Mouse (Mus musculus) neural tube, embryonic 12.5 days (tissue): ENCODE measurements at regions not wholly inside any gene's neighbourhood (a gene's known extent, or its start where the extent isn't known, plus 50 kb on each side); places are given as distances from the start of the nearest gene placed in this dataset. TPM values are rescaled to one million over a fixed set of nuclear protein-coding genes. Genes with fewer than 3 reads are reported as not detected.

ENCODE experiments used
- ATAC-seq: fragments of 200-750 bp; cut with Nextera tagmentation; 2 replicates; pipeline ENCODE4 v1.8.0; 2017; ENCODE audit warnings: low read depth, mild to moderate bottlenecking, moderate TSS enrichment, moderate library complexity; ENCODE audit not compliant: low FRiP score
- H3K27ac ChIP-seq: fragments of 300-500 bp; sonication (generic); 2 replicates; pipeline ENCODE4 v1.5.1; 2016
- H3K27me3 ChIP-seq: fragments of 300-500 bp; sonication (generic); replicated peaks from 2 replicates; pipeline ENCODE4 v1.6.1; 2016; ENCODE audit warnings: mild to moderate bottlenecking
- H3K36me3 ChIP-seq: fragments of 300-500 bp; sonication (generic); 2 replicates; pipeline ENCODE4 v1.6.1; 2016; ENCODE audit warnings: mild to moderate bottlenecking
- H3K4me1 ChIP-seq: fragments of 300-500 bp; sonication (generic); 2 replicates; pipeline ENCODE4 v1.6.1; 2016
- H3K4me2 ChIP-seq: fragments of 300-500 bp; sonication (generic); replicated peaks from 2 replicates; pipeline ENCODE4 v1.6.1; 2016; ENCODE audit warnings: mild to moderate bottlenecking
- H3K4me3 ChIP-seq: fragments of 300-500 bp; sonication (generic); 2 replicates; pipeline ENCODE4 v1.5.1; 2016
- H3K9ac ChIP-seq: fragments of 300-500 bp; sonication (generic); 2 replicates; pipeline ENCODE4 v1.6.1; 2016; ENCODE audit warnings: mild to moderate bottlenecking
- H3K9me3 ChIP-seq: fragments of 300-500 bp; sonication (generic); 2 replicates; pipeline ENCODE4 v1.6.1; 2016; ENCODE audit warnings: mild to moderate bottlenecking
- WGBS: fragments of 180-500 bp; shearing (Covaris S2); methylation state at CpG from one replicate; pipeline ENCODE4 v1.1.7; 2016; 5-methylcytosine and 5-hydroxymethylcytosine counted together
- microRNA-seq: library from miRNA; unstranded; fragments of <30 nt; microRNA quantifications from one replicate; pipeline ENCODE4, GENCODE M21; 2017

GRCm38 (mm10) chr4:67677589-67677988 is 850.2 kb downstream of the Tlr4 start:
- no peak overlapping the region for H3K4me2 ChIP-seq
- H3K27me3 ChIP-seq, result no peaks in the 10 kb centered on the region
- no peaks in the 10 kb centered on the region for H3K36me3 ChIP-seq
- no peak overlapping the region for H3K27ac ChIP-seq
- H3K4me3 ChIP-seq, result no peak overlapping the region
- H3K9me3 ChIP-seq, result no peaks in the 10 kb centered on the region
- WGBS, result 83% methylated on average over 1 of the region's 1 CpGs
- no peak for ATAC-seq
- H3K9ac ChIP-seq, result no peak overlapping the region
- no peaks in the 10 kb centered on the region for H3K4me1 ChIP-seq

- Histone ChIP-seq H3K27me3 (no peaks in the 10 kb centered on the region), H3K4me3 (no peak overlapping the region), H3K27ac (no peak overlapping the region), H3K4me2 (no peak overlapping the region), H3K4me1 (no peaks in the 10 kb centered on the region), H3K36me3 (no peaks in the 10 kb centered on the region), H3K9ac (no peak overlapping the region), H3K9me3 (no peaks in the 10 kb centered on the region)
- no peak for ATAC-seq
Measured at GRCm38 (mm10) chr4:67698438-67698837, 871.1 kb downstream of the Tlr4 start.

Small RNA genes lying in the stretch of these regions (microRNA-seq; reads per million reads assigned to microRNA genes)
- gene Gm44497, result not detected
